ENCODE assay signal across 36 mouse cellular contexts in genomic region chr6:22267807-22268667, GRCm38 (mm10). TPM values are rescaled to one million over a fixed set of nuclear protein-coding genes. Genes with fewer than 3 reads are reported as not detected.
"Had no signal": no experiment of that assay in that cellular context is flagged by ENCODE, and none has a peak within 500 bp of the region (broad histone marks: within the 10 kb centered on the region; RNA-seq: fewer than 3 reads in every experiment).

No protein-coding gene starts in this region.

- H3K4me1 ChIP-seq: limb, embryonic 10.5 days; limb, embryonic 12.5 days; limb, embryonic 15.5 days; liver, embryonic 12.5 days; liver, embryonic 13.5 days; liver, embryonic 15.5 days; lung, embryonic 15.5 days; megakaryocyte, embryonic 14.5 days; midbrain, embryonic 10.5 days; midbrain, embryonic 12.5 days; midbrain, embryonic 13.5 days; midbrain, embryonic 15.5 days; neural tube, embryonic 12.5 days had no signal

- H3K9ac ChIP-seq: limb, embryonic 12.5 days; limb, embryonic 13.5 days; limb, embryonic 15.5 days; liver, embryonic 12.5 days; liver, embryonic 13.5 days; liver, embryonic 14.5 days; liver, embryonic 15.5 days; liver, postnatal 0 days; lung, embryonic 14.5 days; lung, embryonic 15.5 days; midbrain, embryonic 12.5 days; midbrain, embryonic 13.5 days; midbrain, embryonic 15.5 days; neural tube, embryonic 12.5 days had no signal

- H3K27me3 ChIP-seq: limb, embryonic 12.5 days; limb, embryonic 13.5 days; limb, embryonic 15.5 days; liver, embryonic 12.5 days; liver, embryonic 13.5 days; liver, embryonic 15.5 days; lung, embryonic 15.5 days; megakaryocyte, embryonic 14.5 days; midbrain, embryonic 12.5 days; midbrain, embryonic 13.5 days; midbrain, embryonic 15.5 days; neural tube, embryonic 12.5 days had no signal

- H3K27ac ChIP-seq: limb, embryonic 10.5 days; limb, embryonic 12.5 days; limb, embryonic 13.5 days; limb, embryonic 15.5 days; liver, embryonic 12.5 days; liver, embryonic 13.5 days; liver, embryonic 14.5 days; liver, embryonic 15.5 days; lung, embryonic 15.5 days; macrophage; midbrain, embryonic 10.5 days; midbrain, embryonic 12.5 days; midbrain, embryonic 13.5 days; midbrain, embryonic 15.5 days; neural tube, embryonic 12.5 days had no signal

- H3K4me2 ChIP-seq: limb, embryonic 12.5 days; limb, embryonic 13.5 days; limb, embryonic 15.5 days; liver, embryonic 11.5 days; liver, embryonic 12.5 days; liver, embryonic 13.5 days; liver, embryonic 15.5 days; lung, embryonic 14.5 days; lung, embryonic 15.5 days; midbrain, embryonic 11.5 days; midbrain, embryonic 12.5 days; midbrain, embryonic 13.5 days; midbrain, embryonic 15.5 days; neural tube, embryonic 12.5 days had no signal

- DNase-seq: left cerebral cortex, postnatal 4 days; liver; liver, embryonic 13.5 days; liver, postnatal 0 days; lung, adult 18-20 months; lung, adult 2 months; lung, embryonic 14.5 days; lung, postnatal 10 days; lung, postnatal 14 days; lung, postnatal 4 days; midbrain, embryonic 14.5 days had no signal

- H3K9me3 ChIP-seq: limb, embryonic 10.5 days; limb, embryonic 12.5 days; limb, embryonic 13.5 days; limb, embryonic 15.5 days; liver, embryonic 12.5 days; liver, embryonic 13.5 days; liver, embryonic 15.5 days; lung, embryonic 15.5 days; megakaryocyte, embryonic 14.5 days; midbrain, embryonic 10.5 days; midbrain, embryonic 12.5 days; midbrain, embryonic 13.5 days; midbrain, embryonic 15.5 days; neural tube, embryonic 12.5 days had no signal

- H3K36me3 ChIP-seq: limb, embryonic 10.5 days; limb, embryonic 12.5 days; limb, embryonic 13.5 days; limb, embryonic 15.5 days; liver, embryonic 12.5 days; liver, embryonic 13.5 days; liver, embryonic 15.5 days; lung, embryonic 15.5 days; midbrain, embryonic 10.5 days; midbrain, embryonic 12.5 days; midbrain, embryonic 13.5 days; midbrain, embryonic 15.5 days; neural tube, embryonic 12.5 days had no signal

- H3K4me3 ChIP-seq: limb, embryonic 10.5 days; limb, embryonic 12.5 days; limb, embryonic 13.5 days; limb, embryonic 15.5 days; liver, embryonic 12.5 days; liver, embryonic 13.5 days; liver, embryonic 15.5 days; lung, embryonic 15.5 days; megakaryocyte, embryonic 14.5 days; midbrain, embryonic 10.5 days; midbrain, embryonic 12.5 days; midbrain, embryonic 13.5 days; midbrain, embryonic 15.5 days; myocyte; neural tube, embryonic 12.5 days had no signal

RNA-seq across cellular contexts. Expression of gene Wnt16, which starts 20.0 kb away (rescaled TPM):
- total RNA-seq: liver, adult 2 months; megakaryocyte progenitor cell, adult 5-6 weeks; megakaryocyte, adult 5-6 weeks; megakaryocyte-erythroid progenitor cell, adult 5-6 weeks; monocyte, adult 5-6 weeks had no signal
- polyA plus RNA-seq: liver, adult 2 months; liver, embryonic 13.5 days; liver, embryonic 15.5 days; liver, embryonic 16.5 days; liver, postnatal 0 days; lung, embryonic 14.5 days; macrophage; midbrain, embryonic 13.5 days; midbrain, embryonic 16.5 days; myocyte had no signal
